Mouse (Mus musculus) MEL (cell line): ENCODE measurements around the gene Lce1a2.

Experiments
- CTCF ChIP-seq, 3 experiments: IDR thresholded peaks in 2 of 3; conservative IDR thresholded peaks in 1 of 3; 2 replicates each; pipeline ENCODE4 v1.5.1; 2011 to 2012; ENCODE audit warnings: low read length in 3 of 3, low read depth in 2 of 3, mild to moderate bottlenecking in 2 of 3, improper control_type of control experiment in 1 of 3, inconsistent platforms in 1 of 3, mixed read lengths in 1 of 3, moderate library complexity in 1 of 3; ENCODE audit not compliant: control insufficient read depth in 1 of 3, insufficient read depth in 1 of 3, poor library complexity in 1 of 3, severe bottlenecking in 1 of 3
- EP300 ChIP-seq, 2 experiments: IDR thresholded peaks; 2 replicates each; pipeline ENCODE4 v1.6.1; 2011; ENCODE audit warnings: improper control_type of control experiment in 2 of 2, low read length in 2 of 2, low read depth in 1 of 2, mild to moderate bottlenecking in 1 of 2
- NRF1 ChIP-seq: IDR thresholded peaks from 2 replicates; pipeline ENCODE4 v1.6.1; 2014; ENCODE audit warnings: low read depth, mild to moderate bottlenecking, inconsistent platforms, low read length, improper control_type of control experiment, moderate library complexity; ENCODE audit not compliant: poor library complexity, insufficient read depth, severe bottlenecking
- POLR2A ChIP-seq, 2 experiments: IDR thresholded peaks; 2 replicates each; pipeline ENCODE4 v1.6.1; 2011 to 2012; ENCODE audit warnings: low read length in 2 of 2, mild to moderate bottlenecking in 2 of 2, control low read depth in 1 of 2, improper control_type of control experiment in 1 of 2, low read depth in 1 of 2, moderate library complexity in 1 of 2; ENCODE audit not compliant: control insufficient read depth in 1 of 2, insufficient read depth in 1 of 2, poor library complexity in 1 of 2
- TCF12 ChIP-seq: IDR thresholded peaks from 2 replicates; pipeline ENCODE4 v1.6.1; 2014; ENCODE audit warnings: low read depth, mild to moderate bottlenecking, inconsistent platforms, low read length, improper control_type of control experiment, moderate library complexity
- UBTF ChIP-seq: IDR thresholded peaks from 2 replicates; pipeline ENCODE4 v1.6.1; 2012; ENCODE audit warnings: low read depth, mild to moderate bottlenecking, inconsistent platforms, low read length, improper control_type of control experiment, moderate library complexity, borderline replicate concordance; ENCODE audit not compliant: insufficient read depth
- ZC3H11A ChIP-seq: IDR thresholded peaks from 2 replicates; pipeline ENCODE4 v1.6.1; 2012; ENCODE audit warnings: low read depth, mild to moderate bottlenecking, inconsistent platforms, low read length, improper control_type of control experiment
- ZNF384 ChIP-seq: IDR thresholded peaks from 2 replicates; pipeline ENCODE4 v1.6.1; 2012; ENCODE audit warnings: low read depth, mild to moderate bottlenecking, inconsistent platforms, low read length, improper control_type of control experiment

DNA sequence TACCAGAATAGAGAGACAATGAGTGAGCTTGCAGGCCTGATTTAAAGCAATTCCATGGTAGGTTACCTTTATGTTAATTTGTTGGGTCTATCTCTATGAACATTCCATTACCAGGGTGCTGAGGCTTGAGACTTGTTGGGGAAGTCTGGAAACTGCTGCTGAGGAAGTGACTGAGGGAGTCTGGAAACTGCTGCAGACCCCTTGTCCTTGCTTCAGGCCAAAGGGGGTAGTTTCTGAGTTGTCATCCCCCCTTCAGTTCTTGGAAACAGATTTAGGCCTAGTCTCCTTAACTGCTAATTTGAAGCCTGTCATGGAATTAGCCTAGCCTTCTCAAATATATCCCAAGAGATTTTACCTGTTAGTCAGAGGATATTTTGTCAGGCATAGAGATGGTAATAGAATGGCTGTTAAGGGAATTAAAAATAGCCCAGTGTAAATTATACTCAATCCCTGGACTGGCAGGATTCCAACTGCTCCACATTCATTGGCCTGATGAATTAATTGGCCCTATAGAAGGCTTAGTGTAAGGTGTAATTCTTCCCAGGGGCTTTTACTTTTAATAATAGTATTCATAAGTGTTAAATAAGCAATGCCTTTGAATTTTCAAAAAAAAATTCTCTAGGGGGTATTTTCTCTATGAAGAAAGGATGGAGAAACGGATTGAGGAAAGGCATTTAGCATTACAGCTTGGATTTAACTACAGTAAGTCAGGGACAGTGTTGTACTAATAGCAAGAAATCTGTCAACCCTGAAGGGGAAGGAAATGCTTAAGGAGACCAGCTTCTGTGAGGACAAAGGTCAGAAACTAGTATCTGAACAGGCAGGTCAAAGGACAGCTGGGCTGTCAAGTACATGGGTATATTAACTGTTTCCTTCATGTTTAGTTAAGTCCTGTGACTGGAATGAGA lies 32.1 kb downstream of the Lce1a2 start:
- TF ChIP-seq UBTF (no peak), EP300 (IDR thresholded peaks at IDR 0.05; ENCODE audit: low read depth in 1 of 2, low read length in 2 of 2) (no peak), ZNF384 (no peak), CTCF (IDR thresholded peaks at IDR 0.05 in 2 of 3, conservative IDR thresholded peaks at IDR 0.05 in 1 of 3; ENCODE audit: control insufficient read depth in 1 of 3, insufficient read depth in 1 of 3, low read depth in 2 of 3, low read length in 3 of 3, poor library complexity in 1 of 3, severe bottlenecking in 1 of 3) (no peak), TCF12 (no peak), NRF1 (no peak), ZC3H11A (no peak), POLR2A (IDR thresholded peaks at IDR 0.05; ENCODE audit: control insufficient read depth in 1 of 2, insufficient read depth in 1 of 2, low read depth in 1 of 2, low read length in 2 of 2, poor library complexity in 1 of 2) (no peak)
